Mouse (Mus musculus) c-Kit-positive CD71-negative TER-119-negative erythroid progenitor cells, embryonic 14.5 days (primary cell): ENCODE measurements at regions not wholly inside any gene's neighbourhood (a gene's known extent, or its start where the extent isn't known, plus 50 kb on each side); places are given as distances from the start of the nearest gene placed in this dataset.

Experiments used
- DNase-seq: peaks from one replicate; pipeline ENCODE4 v3.0.0-alpha.2; 2013; ENCODE audit warnings: low read depth

DNA sequence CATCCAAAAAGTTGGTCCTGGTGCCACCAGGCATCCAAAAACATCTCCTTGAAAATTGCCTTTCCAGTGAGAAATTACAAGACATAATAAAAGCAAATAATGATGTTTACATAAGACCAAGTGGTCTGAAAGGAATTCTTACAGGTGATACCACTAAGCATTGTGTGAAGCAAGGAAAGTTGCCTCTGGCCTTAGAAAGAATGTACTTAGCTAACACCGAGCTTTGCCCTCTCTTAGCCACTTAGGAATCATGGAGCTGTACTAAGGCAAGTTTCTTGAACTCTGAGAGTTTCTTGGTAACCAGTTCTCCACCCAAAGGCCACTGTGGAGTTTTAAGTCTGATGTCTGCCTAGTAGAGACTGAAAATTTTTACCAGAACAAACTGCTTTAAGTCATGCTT lies 359.4 kb upstream of the Cdh11 start:
- no peak for DNase-seq

DNA sequence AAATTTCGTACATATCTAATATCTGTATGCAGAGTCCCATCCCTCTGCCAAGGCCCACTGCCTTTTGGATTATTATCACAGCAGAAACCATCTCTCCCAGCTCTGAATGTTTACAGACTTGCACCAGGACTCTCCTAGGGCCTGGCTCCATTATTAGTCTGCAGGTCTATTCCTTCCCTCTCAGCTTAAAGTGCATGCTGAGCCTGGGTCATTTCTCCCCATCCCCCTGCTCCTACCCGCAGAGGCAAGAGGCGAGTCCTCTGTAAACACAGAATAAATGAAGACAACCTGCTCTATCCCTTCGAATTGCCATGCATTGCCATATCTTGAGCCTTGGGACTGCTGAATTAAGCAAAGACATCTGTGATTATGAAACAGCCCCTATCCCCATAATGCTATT lies 362.6 kb upstream of the Cdh11 start:
- no peak for DNase-seq

DNA sequence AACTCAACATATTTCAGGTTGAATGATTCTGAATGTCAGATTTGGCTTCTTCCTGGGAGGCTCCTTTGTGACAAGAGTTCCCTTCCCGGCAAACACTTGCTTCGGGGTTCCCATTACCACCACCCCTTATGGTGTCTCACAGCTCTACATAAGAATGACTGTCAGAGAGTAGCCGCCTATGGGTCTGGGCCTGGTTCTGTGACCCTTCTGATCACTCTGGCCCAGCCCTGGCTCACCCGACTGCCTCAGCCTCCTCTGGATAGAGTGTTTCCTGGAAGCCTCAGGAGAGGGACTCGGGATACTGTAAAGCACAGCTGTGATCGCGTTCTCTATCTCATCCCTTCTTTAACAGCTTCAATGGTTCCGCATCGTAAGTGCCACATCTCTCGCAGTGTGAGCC lies 363.0 kb upstream of the Cdh11 start:
- DNase-seq = no peak

DNA sequence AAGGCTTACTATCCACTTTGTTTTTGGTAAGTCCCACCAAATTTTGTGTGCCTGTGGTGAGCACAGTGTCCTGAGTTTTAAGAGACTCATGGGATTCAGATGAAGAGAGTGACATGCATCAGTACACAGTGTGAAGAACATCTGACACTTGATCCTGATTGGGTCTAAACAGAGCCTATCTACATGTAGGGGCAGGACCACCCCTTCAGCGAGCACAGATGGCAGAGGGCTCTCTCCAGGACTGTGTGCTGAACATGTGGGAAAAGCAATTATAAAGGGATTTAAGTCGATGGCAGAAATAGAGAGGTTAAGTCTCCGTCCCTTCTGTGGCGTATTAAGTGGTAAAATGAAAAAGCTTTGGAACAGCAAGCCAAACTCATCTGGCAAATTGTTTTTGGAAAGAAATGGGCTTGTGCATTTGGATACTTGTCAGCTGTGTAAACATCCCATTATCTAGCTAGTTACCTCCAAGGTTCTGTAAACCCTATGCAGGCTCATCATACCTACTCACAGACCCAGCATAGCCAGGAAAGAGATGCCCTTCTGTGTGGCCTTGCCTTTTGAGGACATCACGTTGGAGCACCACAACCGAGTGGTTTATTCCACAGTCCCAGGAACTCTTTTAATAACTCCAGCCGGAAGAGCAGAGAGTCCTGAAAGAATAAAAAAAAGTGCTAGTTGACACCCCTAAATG lies 381.3 kb upstream of the Cdh11 start:
- DNase-seq = no peak

DNA sequence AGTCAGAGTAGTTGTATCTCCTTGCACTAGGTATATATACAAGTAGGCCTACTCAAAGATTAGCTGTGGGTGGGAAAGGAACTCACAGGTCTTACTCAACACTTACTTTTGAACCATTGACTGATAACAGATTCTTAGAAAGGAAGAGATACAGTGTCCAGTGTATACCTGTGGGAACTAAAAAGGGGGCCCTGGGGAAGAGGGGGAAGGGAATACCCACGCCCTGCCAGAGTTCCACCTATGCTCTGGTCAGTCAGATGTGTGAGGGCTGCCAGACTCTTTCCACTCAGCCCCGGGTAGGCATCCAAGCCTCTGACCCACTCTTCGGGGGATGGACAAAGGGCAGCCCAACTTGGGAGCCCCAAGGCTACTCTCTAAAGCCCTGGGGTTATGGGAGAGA lies 387.9 kb upstream of the Cdh11 start:
- DNase-seq = no peak

DNA sequence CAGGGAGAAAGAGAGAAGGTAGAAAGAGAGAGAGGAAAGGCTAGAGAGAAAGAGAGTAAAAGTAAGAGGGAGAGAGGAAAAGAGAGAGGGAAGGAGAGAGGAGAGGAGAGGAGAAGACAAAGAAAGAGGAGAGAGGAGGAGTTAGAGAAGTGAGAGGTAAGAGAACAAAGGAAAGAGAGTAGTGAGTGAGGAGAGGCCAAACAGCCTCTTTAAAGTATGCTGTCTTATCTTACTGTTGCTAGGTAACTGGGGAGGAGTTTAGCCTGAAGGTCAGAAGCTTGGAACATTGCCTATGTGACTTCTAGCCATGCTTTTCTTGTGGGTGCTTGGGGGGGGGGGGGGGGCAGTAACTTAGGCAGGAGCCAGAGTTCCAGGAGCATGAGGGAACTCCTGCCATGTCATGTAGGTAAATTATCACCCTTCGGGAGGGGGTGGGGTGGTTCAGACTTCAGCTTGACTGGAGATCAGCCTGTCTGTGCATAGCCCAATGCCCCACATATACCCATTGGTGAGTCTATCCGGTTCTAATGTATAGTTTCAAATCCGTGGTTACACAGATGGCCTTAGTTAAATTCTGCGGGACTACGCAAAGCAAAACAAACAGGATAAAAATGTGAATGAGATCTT lies 388.5 kb upstream of the Cdh11 start:
- no peak for DNase-seq

DNA sequence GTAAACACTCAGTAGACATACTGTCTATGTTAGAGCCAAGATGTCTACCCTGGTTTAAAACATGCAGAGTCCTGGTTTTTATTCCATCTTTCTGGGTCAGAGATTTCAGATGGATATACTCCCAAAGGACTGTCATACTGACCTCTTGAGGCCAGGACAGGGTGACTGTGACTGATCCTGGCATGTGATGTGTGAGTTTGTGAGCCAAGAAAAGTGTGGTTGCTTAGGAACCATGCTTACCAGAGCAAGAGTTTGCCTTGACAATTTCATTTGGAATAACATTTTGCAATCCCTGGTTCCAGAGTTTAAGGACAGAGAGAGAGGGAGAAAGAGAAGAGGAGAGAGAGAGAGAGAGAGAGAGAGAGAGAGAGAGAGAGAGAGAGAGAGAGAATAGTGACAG lies 395.2 kb upstream of the Cdh11 start:
- DNase-seq = no peak

DNA sequence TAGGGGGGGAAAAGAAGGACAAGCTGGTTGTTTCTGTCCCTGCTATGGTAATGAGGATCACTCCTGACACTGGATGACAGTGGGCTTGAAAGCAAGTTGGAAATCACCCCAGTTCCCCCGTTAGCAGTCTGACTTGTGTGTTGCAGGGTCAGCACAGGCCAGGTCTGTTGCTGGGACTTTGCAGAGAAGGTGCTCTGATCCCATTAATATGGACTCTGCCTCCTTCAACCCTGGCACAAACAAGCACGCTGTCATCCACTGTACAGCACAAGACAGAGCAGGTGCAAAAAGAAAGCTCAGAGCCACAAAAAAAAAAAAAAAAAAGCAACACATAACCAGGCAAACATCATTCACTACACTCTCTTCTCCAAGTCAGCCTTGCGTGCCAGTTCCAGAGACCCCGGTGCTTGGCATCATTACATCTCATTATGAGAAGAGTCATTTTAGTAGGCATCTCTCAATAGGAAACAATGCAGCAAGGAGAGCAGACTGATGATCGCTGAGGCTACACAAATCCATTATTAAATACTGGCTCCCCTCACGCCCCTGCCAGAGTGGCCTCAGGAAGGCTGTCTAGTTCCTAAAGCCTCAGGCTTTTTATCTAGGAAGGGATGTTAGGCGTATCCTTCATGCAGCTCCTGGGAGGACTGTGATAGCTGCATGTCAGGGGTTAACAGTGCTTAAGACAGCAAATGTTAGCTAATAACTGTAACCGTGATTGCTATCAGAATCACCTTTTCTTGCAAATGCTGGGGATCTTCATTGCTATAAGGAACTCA lies 403.5 kb upstream of the Cdh11 start:
- no peak for DNase-seq

DNA sequence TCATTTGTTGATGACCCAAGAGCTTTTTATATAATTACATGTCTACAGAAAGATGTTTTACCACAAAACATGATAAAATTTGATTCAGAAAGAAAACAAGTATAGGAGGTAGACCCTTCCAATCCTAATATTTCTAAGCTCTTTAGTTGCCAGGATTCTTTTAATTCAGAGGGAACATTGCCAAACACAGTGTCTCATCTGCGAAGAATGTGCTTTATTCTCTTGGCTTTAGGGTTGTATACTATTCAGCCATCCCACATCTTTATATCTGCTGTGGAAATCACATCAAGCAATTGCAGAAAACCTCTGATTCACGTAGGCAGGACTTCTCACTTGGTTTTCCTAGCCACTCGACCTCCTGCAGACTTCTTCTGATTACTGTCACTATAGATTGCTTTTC lies 412.8 kb upstream of the Cdh11 start:
- DNase-seq = no peak

DNA sequence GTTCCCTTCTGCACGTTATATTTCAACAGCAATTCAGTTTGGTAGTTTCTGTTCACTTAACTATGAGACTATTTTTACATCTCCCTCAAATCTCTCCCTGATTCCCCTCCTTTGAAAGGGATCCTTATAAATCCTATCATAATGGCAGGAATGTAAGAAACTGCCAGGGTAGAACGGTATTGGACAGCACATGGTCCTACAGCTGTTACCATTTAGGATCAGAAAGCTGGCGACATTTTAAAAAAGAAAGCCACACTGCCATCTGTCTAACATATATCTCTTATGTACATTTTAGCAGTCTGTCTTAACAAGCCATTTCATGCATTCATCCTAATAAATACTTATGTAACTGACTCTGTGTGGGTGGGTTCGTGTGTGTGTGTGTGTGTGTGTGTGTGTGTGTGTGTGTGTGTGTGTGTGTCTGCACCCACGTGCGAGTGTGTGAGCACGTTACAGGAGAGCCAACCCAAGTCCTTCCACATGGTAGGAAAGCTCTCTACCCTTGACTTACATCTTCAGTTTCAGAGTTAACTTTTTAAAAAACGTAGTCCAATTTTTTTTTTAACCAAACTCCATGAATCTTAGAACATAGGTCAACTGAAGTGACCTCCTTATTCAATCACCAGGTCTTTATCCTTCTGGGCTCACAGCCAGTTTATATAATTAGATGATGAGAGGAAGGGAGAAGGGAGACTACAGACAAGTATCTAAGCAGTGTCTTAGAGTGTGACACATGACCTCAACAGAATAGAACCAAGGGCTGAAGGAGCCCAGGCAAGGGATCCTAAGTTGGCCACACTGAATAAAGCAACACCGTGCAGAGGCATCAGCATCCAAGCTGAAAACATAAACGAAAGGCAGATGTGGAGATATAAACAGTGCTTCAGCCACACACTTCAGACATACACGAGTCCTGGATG lies 414.5 kb upstream of the Cdh11 start:
- DNase-seq = no peak

DNA sequence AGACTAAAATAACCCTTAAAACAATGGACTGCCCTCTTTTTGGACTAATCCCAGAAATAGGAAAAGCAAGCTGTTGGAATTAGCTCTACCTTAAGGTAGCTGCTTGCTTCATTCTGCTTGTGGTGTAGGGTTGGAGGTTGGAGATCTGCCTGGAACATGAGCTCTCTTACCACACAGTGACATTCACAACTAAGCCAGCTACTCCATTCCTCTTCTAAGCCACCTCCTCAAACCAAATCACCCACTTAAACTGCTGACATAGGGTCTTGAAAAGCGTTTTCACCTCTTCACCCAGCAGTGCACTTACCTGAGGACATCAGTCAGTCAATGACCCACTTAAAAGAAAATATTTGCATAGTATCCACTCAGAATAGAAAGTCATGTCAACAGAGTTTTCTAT lies 418.3 kb upstream of the Cdh11 start:
- DNase-seq = no peak

DNA sequence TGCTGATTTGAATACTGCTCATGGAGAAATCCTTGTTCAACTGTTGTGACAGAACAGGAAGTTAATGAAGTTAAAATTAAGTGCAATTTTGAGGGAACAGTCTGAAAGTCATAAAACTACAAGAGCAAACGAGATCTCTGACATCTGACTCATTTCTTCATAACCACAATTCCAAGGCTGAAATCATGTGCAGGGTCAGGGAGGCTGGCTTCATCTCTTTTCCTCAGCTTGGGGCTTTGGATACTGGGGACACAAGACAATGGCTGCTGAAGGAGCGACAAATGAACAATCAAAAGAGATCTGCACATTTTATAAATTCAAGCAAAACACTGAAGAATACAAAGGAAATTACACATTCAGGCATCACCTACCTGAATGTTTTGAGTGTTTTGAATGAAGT lies 429.2 kb upstream of the Cdh11 start:
- DNase-seq = no peak

DNA sequence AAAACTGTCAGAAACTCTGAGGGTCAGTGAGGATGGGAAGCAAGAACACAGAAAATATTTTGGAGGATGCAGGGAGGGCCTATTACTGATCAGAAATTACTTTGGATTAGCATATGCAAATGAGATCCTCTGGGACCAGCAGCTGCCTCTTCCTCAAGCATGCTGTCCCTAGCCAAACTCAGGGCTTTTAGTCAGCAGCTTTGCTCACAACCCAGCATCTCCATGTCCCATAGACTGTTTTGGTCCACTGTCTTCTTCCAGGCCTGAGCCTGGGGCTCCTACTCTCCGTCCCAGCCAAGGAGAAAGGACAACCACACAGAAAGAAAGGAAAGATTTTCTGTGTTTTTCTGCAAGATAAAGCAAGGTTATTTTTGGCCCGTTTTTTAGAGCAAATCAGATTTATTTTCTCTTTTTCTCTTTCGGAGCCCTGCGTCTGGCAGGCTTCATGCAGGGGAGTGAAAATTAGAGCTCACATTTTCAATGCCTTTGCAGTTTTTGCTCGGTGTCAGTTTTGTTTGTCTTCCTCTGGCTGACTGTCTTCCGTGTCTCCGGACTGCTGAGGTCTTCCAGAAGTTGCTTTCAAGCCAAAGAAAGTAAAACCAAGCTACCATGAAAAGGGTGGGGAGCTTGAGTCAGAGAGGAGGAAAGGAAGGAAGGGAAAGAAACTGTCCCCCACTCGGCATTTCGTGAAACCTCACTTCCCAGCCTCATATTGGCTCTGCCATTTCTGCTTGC lies 445.5 kb upstream of the Cdh11 start:
- DNase-seq = no peak

DNA sequence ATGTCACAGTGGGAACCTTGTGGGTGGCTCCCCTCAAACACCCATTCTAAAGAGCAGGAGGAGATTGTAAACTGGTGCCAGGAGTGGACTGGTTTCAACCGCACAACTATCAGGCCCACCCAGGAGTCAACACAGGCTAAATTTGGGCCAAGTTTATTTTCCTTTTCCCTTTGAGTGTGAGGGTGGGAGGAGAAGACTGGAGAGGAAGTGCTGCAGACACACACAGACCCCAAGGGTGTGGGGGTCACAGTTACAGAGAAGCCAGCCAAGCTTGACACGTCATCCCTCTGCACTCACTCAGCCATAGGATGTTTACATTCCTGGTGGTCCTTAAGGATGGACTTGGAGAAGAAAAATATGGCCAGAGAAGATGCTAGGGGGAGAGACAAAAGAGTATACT lies 448.9 kb upstream of the Cdh11 start:
- no peak for DNase-seq

DNA sequence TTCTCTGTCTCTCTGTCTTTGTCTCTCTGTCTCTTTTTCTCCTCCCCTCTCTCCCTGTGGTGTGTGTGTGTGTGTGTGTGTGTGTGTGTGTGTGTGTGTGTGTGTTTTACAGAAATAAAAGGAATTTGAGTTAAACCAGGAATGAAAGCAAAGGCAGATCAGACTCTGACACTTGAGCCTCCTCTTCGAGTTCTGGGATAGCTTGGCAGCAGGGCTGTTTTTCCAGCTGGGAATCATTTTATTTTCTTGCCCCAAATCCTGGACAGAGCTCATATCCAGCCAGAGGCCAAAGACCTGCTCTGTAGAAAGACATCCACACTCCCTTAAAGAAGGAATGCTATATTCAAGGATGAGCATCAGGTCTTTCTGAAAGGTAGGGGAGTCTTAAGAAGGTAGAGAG lies 450.2 kb upstream of the Cdh11 start:
- DNase-seq = no peak

DNA sequence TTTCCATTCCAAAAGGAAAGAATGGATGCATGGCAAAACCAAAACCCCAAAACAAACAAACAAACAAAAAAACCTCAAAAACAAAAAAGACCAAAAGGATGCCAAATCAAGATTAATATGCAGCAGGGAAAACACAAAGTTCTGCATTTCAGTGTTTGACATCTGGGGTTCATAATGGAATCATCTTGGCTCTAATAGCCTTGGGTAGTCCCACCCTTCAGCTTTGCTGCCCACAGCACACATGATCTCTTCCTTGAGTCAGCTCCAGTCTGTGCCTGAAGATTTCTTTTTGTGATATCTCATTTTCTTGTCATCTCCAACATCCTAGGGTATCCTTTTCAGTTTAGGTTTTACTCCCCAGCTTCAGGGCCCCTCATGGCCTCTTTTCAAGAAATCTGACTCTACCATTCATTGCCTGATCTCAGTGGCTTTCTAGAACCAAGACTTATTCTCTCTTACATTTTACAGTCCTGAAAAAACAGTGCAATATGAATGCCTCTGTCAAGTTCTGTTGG lies 453.1 kb upstream of the Cdh11 start:
- no peak for DNase-seq

DNA sequence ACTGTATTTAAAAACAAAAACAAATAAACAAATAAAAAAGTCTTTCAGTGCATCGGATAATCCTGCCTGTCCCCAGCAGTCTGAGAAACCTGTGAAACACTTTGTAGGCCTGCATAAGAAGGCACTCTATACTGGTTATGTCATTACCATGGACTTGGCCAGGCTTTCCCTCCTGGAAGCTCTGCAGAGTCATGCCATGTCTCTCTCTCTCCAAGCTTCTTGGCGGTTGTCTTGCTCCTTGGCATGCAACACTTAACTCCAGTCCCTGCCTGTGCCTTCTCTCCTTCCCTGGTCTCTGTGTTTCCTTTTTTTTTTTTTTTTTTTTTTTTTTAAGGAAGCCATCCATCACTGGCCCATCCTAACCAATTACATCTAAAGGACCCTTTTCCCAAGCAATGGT lies 458.7 kb upstream of the Cdh11 start:
- DNase-seq = no peak

DNA sequence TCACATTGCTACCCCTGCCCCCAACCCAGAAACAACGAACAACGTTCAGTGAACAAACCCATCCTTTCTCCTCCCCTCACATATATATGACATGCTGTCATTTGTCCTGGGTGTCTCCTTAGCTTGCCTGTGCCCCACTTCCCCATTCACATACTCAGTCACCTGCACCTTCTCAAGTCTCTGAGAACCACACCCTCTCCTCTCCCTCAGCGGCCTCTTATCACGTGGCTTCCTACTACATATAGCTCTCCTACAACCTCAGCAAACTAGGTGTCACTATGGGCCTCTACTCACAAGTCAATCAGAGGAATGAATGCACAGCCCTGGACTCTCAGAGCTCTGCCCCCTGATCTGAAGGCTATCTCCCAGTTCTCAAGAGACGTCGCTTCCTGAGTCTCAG lies 459.2 kb upstream of the Cdh11 start:
- no peak for DNase-seq

DNA sequence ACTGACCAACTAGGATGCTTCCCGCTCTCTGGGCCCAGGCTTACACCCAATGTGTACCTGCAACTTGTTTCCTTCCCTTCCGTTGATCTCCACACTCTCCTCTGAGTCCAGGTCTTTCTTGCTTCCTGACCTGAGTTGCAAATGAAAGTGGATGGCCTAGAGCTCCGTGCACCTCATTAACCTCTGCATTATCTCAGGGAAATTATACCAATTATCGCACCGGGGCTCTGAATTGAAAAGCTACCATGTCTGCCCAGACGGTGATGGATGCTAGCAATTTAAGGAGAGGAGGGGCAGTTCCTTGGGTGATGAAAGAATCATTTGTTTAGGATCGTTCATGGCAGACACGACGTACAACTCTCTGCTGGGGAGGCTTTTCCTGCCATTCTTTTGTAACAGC lies 460.4 kb upstream of the Cdh11 start:
- DNase-seq = no peak

DNA sequence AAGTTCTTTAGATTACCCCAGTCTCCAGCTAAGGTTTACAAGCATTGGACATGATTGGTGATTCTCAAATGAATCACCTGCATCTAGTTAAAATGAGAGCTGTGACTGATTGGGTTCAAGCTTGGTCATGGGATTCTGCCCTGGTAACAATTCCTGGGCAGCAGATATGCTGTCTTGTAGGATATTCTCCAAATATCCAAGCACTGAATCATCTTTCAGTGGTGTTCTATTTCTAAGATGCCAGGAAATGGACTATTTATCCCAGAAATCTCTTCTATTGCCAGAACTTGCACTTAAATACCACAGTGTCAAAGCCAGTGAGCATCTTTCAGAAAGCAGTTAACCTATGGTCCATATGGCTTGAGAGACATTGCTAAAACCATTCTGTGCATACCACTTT lies 475.8 kb upstream of the Cdh11 start:
- DNase-seq = no peak

DNA sequence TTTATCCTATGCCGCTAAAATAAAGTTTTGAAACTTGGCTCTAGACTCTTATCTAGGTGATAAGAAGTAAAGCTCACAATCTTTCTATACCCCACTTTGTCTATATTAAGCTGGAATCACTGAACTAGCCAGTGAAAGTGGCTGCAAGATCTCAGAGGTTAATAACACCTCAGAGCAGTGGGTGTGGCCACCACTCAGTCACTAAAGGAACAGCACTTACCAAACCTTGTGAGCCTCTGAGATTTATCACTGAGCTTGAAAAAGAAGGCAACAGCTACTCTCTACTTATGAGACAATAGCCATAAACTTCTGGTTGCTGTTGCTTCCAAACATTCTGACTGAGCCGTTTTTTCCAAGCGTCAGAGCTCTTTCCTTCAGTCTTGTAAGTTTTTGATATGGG lies 484.6 kb upstream of the Cdh11 start:
- DNase-seq = no peak
